Mouse (Mus musculus) myocyte (in vitro differentiated cells): ENCODE results near the gene Ddi2.

Experiments
- CEBPB ChIP-seq: IDR thresholded peaks from 2 replicates; pipeline ENCODE4 v1.6.1; 2011; ENCODE audit warnings: mild to moderate bottlenecking, moderate library complexity; ENCODE audit not compliant: poor library complexity, insufficient read depth, severe bottlenecking
- E2F4 ChIP-seq: IDR thresholded peaks from one replicate; pipeline ENCODE4 v1.6.1; 2011; ENCODE audit warnings: mild to moderate bottlenecking, control low read depth, moderate library complexity; ENCODE audit not compliant: insufficient read depth
- POLR2A ChIP-seq: IDR thresholded peaks from one replicate; pipeline ENCODE4 v1.6.1; 2011; ENCODE audit warnings: low read depth, mild to moderate bottlenecking, control low read depth, moderate library complexity; ENCODE audit not compliant: insufficient read length

- no peak for TF ChIP-seq E2F4
- TF ChIP-seq CEBPB = no peak
- no peak for TF ChIP-seq POLR2A
Measured at GRCm38 (mm10) chr4:141681767-141682166, 41.5 kb downstream of the Ddi2 start.
